8 mouse cellular contexts compared by ENCODE assay signal in genomic region chr13:51594656-51595311, GRCm38 (mm10). TPM values are rescaled to one million over a fixed set of nuclear protein-coding genes. Genes with fewer than 3 reads are reported as not detected.
DNase-seq lines count a peak whose midpoint lies in the region; ATAC-seq and TF ChIP-seq lines count a peak whose summit lies in the region.

No protein-coding gene starts in this region.

- no peaks in the 10 kb centered on the region for H3K9me3 ChIP-seq in heart, embryonic 10.5 days
- H3K9me3 ChIP-seq in ES-E14 (ENCODE audit: control insufficient read depth, insufficient read depth, low read depth, low read length): no peaks in the 10 kb centered on the region
- no peaks in the 10 kb centered on the region for H3K9me3 ChIP-seq in forebrain, postnatal 0 days (ENCODE audit: low read length)

- peaks cover 23% of the 10 kb centered on the region for H3K27me3 ChIP-seq in heart, embryonic 10.5 days (ENCODE audit: insufficient read depth, poor library complexity, severe bottlenecking)
- H3K27me3 ChIP-seq in forebrain, postnatal 0 days (ENCODE audit: insufficient read depth, low read length): no peaks in the 10 kb centered on the region; the same call in 1 of the 2 replicates

- H3K36me3 ChIP-seq in heart, embryonic 10.5 days: no peaks in the 10 kb centered on the region
- no peaks in the 10 kb centered on the region for H3K36me3 ChIP-seq in ES-E14 (ENCODE audit: control insufficient read depth, insufficient read depth, low read length, poor library complexity, severe bottlenecking)
- H3K36me3 ChIP-seq in forebrain, postnatal 0 days (ENCODE audit: insufficient read depth): no peaks in the 10 kb centered on the region

- H3K4me1 ChIP-seq in heart, embryonic 10.5 days: peaks cover 5% of the 10 kb centered on the region
- H3K4me1 ChIP-seq in ES-E14 (ENCODE audit: control insufficient read depth in 2 of 2, insufficient read depth in 2 of 2, low read length in 2 of 2, poor library complexity in 1 of 2): peaks cover 3% of the 10 kb centered on the region in 2 experiments; a peak in 2 of 4 replicates
- no peaks in the 10 kb centered on the region; the same call in 1 of the 2 replicates for H3K4me1 ChIP-seq in forebrain, postnatal 0 days (ENCODE audit: insufficient read depth)

- DNase-seq in heart, embryonic 10.5 days (ENCODE audit: low spot score): no peak
- no peak for DNase-seq in heart, adult 9 months (ENCODE audit: low spot score in 2 of 2)
- no peak for DNase-seq in ES-E14 (ENCODE audit: low read depth, low spot score)
- peak; percentile 71 for DNase-seq in forebrain, postnatal 0 days
- DNase-seq in layer of hippocampus, postnatal 36 days: peak; percentile 27 to 38
- DNase-seq in natural killer cell, adult 2 months (ENCODE audit: low spot score in 2 of 2): peak; percentile 4 to 10
- DNase-seq in spleen, postnatal 14 days (ENCODE audit: low spot score in 2 of 2): no peak
- no peak for DNase-seq in cerebellum, adult 11-12 months

- in situ Hi-C loops in ES-E14 (cut with MboI; ENCODE audit: low sequenced_read_pairs in 2 of 2, unreplicated experiment in 2 of 2): no loop called here

- WGBS in heart, embryonic 10.5 days: 2% methylated on average over 36 of the region's 36 CpGs
- WGBS in forebrain, postnatal 0 days: under 1% methylated on average over 36 of the region's 36 CpGs

- no peak for TF ChIP-seq CTCF in forebrain, postnatal 0 days (IDR thresholded peaks at IDR 0.05; ENCODE audit: low read depth)

- peak overlapping the region; percentile 70 for H3K4me3 ChIP-seq in heart, embryonic 10.5 days
- peak overlapping the region; percentile 71 to 78 for H3K4me3 ChIP-seq in ES-E14 (ENCODE audit: insufficient read depth in 1 of 2, low read depth in 1 of 2, low read length in 2 of 2, poor library complexity in 1 of 2, severe bottlenecking in 1 of 2)
- peak overlapping the region; percentile 48 for H3K4me3 ChIP-seq in forebrain, postnatal 0 days (ENCODE audit: low read depth, low read length)

- peak; percentile 89 for ATAC-seq in forebrain, postnatal 0 days

- H3K9ac ChIP-seq in ES-E14 (ENCODE audit: insufficient read depth, low read depth, low read length, poor library complexity, severe bottlenecking): peak overlapping the region; percentile 69
- peak overlapping the region; percentile 54 for H3K9ac ChIP-seq in forebrain, postnatal 0 days

- peak overlapping the region; percentile 75 for H3K27ac ChIP-seq in heart, embryonic 10.5 days
- no peak overlapping the region for H3K27ac ChIP-seq in ES-E14 (ENCODE audit: insufficient read depth, low read depth, low read length, poor library complexity, severe bottlenecking)
- H3K27ac ChIP-seq in forebrain, postnatal 0 days (ENCODE audit: low read depth, low read length): peak overlapping the region; percentile 29

- H3K4me2 ChIP-seq in forebrain, postnatal 0 days (ENCODE audit: low read depth): peak overlapping the region; percentile 97

TF ChIP-seq in ES-E14, 5 proteins besides CTCF, POLR2A, EP300 and RAD21:
- TF ChIP-seq MAFK (IDR thresholded peaks at IDR 0.05; ENCODE audit: insufficient read depth, low read depth, low read length) (no peak), ZNF384 (IDR thresholded peaks at IDR 0.05; ENCODE audit: low read depth, low read length) (no peak), ZC3H11A (IDR thresholded peaks at IDR 0.05; ENCODE audit: borderline replicate concordance, low read depth, low read length) (no peak), CHD2 (IDR thresholded peaks at IDR 0.05; ENCODE audit: low read depth, low read length) (no peak), HCFC1 (IDR thresholded peaks at IDR 0.05; ENCODE audit: borderline replicate concordance, insufficient read depth, low read length) (no peak)
TF ChIP-seq in ES-E14: peak in this region for 0.

RNA-seq across cellular contexts. Expression of gene Shc3, which starts 25.6 kb away (rescaled TPM):
- 0.15 and 0.30 TPM in 2 replicates for polyA plus RNA-seq in heart, embryonic 10.5 days (2016; fragmentation: Nextera tagmentation; extraction: Ambion mirVana)
- total RNA-seq in ES-E14 (2012; rRNA removed): 0.69 and 1.4 TPM in 2 replicates
- total RNA-seq in forebrain, postnatal 0 days (2014; rRNA removed): 98.1 and 106 TPM in 2 replicates
- polyA plus RNA-seq in forebrain, postnatal 0 days (2015; fragmentation: Nextera tagmentation; extraction: Ambion mirVana): 6.8 and 11.6 TPM in 2 replicates
- total RNA-seq in layer of hippocampus, postnatal 36 days (2021): 100 to 1,000 TPM; 120 to 131 TPM

RNA-seq across cellular contexts. Expression of gene Cks2, which starts 50.2 kb away (rescaled TPM):
- polyA plus RNA-seq in heart, embryonic 10.5 days (2016; fragmentation: Nextera tagmentation; extraction: Ambion mirVana): 248 and 312 TPM in 2 replicates
- total RNA-seq in ES-E14 (2012; rRNA removed): 122 and 188 TPM in 2 replicates
- 29.1 and 35.7 TPM in 2 replicates for total RNA-seq in forebrain, postnatal 0 days (2014; rRNA removed)
- polyA plus RNA-seq in forebrain, postnatal 0 days (2015; fragmentation: Nextera tagmentation; extraction: Ambion mirVana): 35.8 and 45.3 TPM in 2 replicates
- total RNA-seq in layer of hippocampus, postnatal 36 days (2021): 1 to 10 TPM; 1.2 to 2.9 TPM

RNA-seq across cellular contexts. Expression of gene Secisbp2, which starts 56.7 kb away (rescaled TPM):
- 25.6 and 32.1 TPM in 2 replicates for polyA plus RNA-seq in heart, embryonic 10.5 days (2016; fragmentation: Nextera tagmentation; extraction: Ambion mirVana)
- total RNA-seq in ES-E14 (2012; rRNA removed): 26.6 and 31.6 TPM in 2 replicates
- 18.1 and 18.7 TPM in 2 replicates for total RNA-seq in forebrain, postnatal 0 days (2014; rRNA removed)
- polyA plus RNA-seq in forebrain, postnatal 0 days (2015; fragmentation: Nextera tagmentation; extraction: Ambion mirVana): 20.2 and 21.8 TPM in 2 replicates
- 10 to 100 TPM; 18.2 to 19.7 TPM for total RNA-seq in layer of hippocampus, postnatal 36 days (2021)

Comparison
In these comparisons a context has a peak if more than half of its experiments do, and no peak if none do; other contexts are left out.
1. DNase-seq: peak in forebrain, postnatal 0 days (single experiment), layer of hippocampus, postnatal 36 days (2 of 2) and natural killer cell, adult 2 months (2 of 2); none in heart, embryonic 10.5 days (single experiment), heart, adult 9 months (0 of 2), ES-E14 (single experiment), spleen, postnatal 14 days (0 of 2) and cerebellum, adult 11-12 months (single experiment).
2. RNA of gene Shc3, which starts 25.6 kb away (total RNA-seq): 120 to 131 TPM in layer of hippocampus, postnatal 36 days and 98.1 to 106 TPM in forebrain, postnatal 0 days; 0.69 to 1.4 TPM in ES-E14; every median in the first group is over 10 times any median in the second.
3. Peak in every context shown above with its lines, with median percentiles within 50 percentile points of each other: H3K4me3 ChIP-seq.